Mouse (Mus musculus) heart, embryonic 14.5 days (tissue): ENCODE measurements around the gene Acvr2b. TPM values are rescaled to one million over a fixed set of nuclear protein-coding genes. Genes with fewer than 3 reads are reported as not detected.
"Not testable (repeated sequence)": the region's sequence is repeated elsewhere in the genome, so short reads cannot be mapped to it uniquely, and the experiment has no call there.

Source experiments
- ATAC-seq: fragments of 200-750 bp; cut with Nextera tagmentation; 2 replicates; pipeline ENCODE4 v1.8.0; 2017; ENCODE audit warnings: low read depth, moderate TSS enrichment; ENCODE audit not compliant: insufficient number of reproducible peaks, insufficient read depth, low FRiP score
- H3K27ac ChIP-seq, 2 experiments: fragments of 200-500 bp in 1 of 2; fragments of 300-500 bp in 1 of 2; sonication (generic) in 1 of 2; replicated peaks in 1 of 2; 2 replicates each; pipeline ENCODE4 v1.5.1; 2012 to 2014; ENCODE audit warnings: low read depth in 2 of 2, low read length in 2 of 2, control low read depth in 1 of 2, mild to moderate bottlenecking in 1 of 2, mixed read lengths in 1 of 2; ENCODE audit not compliant: control insufficient read depth in 1 of 2, insufficient read depth in 1 of 2
- H3K27me3 ChIP-seq: fragments of 300-500 bp; sonication (generic); 2 replicates; pipeline ENCODE4 v1.6.1; 2014; ENCODE audit warnings: mild to moderate bottlenecking, low read length, control low read depth; ENCODE audit not compliant: control insufficient read depth, insufficient read depth
- H3K36me3 ChIP-seq: fragments of 300-500 bp; sonication (generic); 2 replicates; pipeline ENCODE4 v1.6.1; 2014; ENCODE audit warnings: mild to moderate bottlenecking, control low read depth, low read length, mixed read lengths; ENCODE audit not compliant: control insufficient read depth, insufficient read depth
- H3K4me1 ChIP-seq, 2 experiments: fragments of 200-500 bp in 1 of 2; fragments of 300-500 bp in 1 of 2; sonication (generic) in 1 of 2; 2 replicates each; pipeline ENCODE4 v1.6.1; 2012 to 2014; ENCODE audit warnings: low read length in 2 of 2, control low read depth in 1 of 2, mixed read lengths in 1 of 2; ENCODE audit not compliant: control insufficient read depth in 2 of 2, insufficient read depth in 2 of 2
- H3K4me2 ChIP-seq: fragments of 300-500 bp; sonication (generic); 2 replicates; pipeline ENCODE4 v1.6.1; 2014; ENCODE audit warnings: mild to moderate bottlenecking, low read length
- H3K4me3 ChIP-seq, 2 experiments: fragments of 200-500 bp in 1 of 2; fragments of 300-500 bp in 1 of 2; sonication (generic) in 1 of 2; 2 replicates each; pipeline ENCODE4 v1.5.1; 2012 to 2014; ENCODE audit warnings: low read length in 2 of 2, mild to moderate bottlenecking in 2 of 2, control low read depth in 1 of 2, low read depth in 1 of 2, moderate library complexity in 1 of 2; ENCODE audit not compliant: control insufficient read depth in 1 of 2, insufficient read depth in 1 of 2
- H3K9ac ChIP-seq: fragments of 300-500 bp; sonication (generic); 2 replicates; pipeline ENCODE4 v1.6.1; 2014; ENCODE audit warnings: mild to moderate bottlenecking, low read length
- H3K9me3 ChIP-seq: fragments of 300-500 bp; sonication (generic); 2 replicates; pipeline ENCODE4 v1.6.1; 2016; ENCODE audit warnings: low read length, control low read depth; ENCODE audit not compliant: control insufficient read depth
- WGBS: fragments of 180-500 bp; shearing (Covaris S2); extraction: QIAGEN DNeasy Blood & Tissue Kit; methylation state at CpG from one replicate; pipeline ENCODE4 v1.1.7; 2014; 5-methylcytosine and 5-hydroxymethylcytosine counted together
- polyA plus RNA-seq: library from polyadenylated mRNA; unstranded; fragments of >200 nt; fragmentation: Nextera tagmentation; extraction: Ambion mirVana; gene quantifications from 2 replicates; pipeline ENCODE4 v1.2.1, GENCODE M21; 2014

Gene Acvr2b
- polyA plus RNA-seq, 1 experiment from 2014 or later: 21.6 TPM

DNA sequence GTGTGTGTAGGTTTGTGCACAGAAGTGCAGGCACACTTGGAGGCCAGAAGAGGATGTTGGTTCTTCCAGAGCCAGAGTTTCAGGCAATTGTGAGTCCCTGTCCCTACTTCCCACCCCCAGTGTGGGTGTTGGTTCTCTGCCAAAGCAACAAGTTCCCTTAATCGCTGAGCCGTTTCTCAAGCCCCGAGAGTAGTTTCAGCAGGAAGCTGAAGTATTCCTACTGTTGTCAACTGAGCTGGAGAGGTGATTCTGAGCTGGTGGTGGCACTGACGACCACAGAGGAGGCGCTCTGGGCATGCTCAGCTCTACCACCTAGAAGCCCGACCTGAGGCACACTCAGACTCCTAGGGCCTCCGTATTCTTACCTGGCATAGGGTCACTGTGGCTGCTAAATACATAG is 36.6 kb upstream of the Acvr2b start, which contains the start of gene Slc22a14:
Gene Slc22a14, minus strand, starts transcription at position 270 of the 400 bp plus-strand sequence.
- no peak within 1 kb of the TSS for H3K4me2 ChIP-seq
- H3K27me3 ChIP-seq: no peaks in the 10 kb centered on the region
- H3K36me3 ChIP-seq: no peaks in the 10 kb centered on the region; the same call in 1 of the 2 replicates
- 49% methylated on average over 7 of the region's 7 CpGs for WGBS
- peaks cover 12 to 13% of the 10 kb centered on the region in 2 experiments; a peak in 3 of 4 replicates for H3K4me1 ChIP-seq
- no peak within 1 kb of the TSS for H3K4me3 ChIP-seq
- H3K9me3 ChIP-seq: no peaks in the 10 kb centered on the region
- no peak for ATAC-seq
- no peak within 1 kb of the TSS for H3K27ac ChIP-seq
- H3K9ac ChIP-seq: no peak within 1 kb of the TSS

DNA sequence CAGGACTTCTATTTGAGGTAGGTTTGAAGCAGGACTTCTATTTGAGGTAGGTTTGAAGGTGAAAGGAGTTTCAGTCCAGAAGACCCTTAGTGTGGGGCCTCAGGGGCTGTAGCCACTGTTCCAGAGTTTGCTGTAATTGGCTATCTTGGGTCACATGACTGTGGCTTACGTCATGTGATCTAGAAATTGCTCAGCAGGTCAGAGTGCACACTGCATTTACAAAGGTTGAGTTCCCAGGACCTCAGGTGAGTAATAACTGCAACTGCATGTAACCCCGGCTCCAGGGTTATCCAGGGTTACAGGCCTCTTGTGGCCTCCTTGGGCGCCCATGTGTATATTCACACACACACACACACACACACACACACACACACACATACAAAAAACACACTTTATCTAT is 33.6 kb upstream of the Acvr2b start:
- 95% methylated on average over 3 of the region's 3 CpGs for WGBS

DNA sequence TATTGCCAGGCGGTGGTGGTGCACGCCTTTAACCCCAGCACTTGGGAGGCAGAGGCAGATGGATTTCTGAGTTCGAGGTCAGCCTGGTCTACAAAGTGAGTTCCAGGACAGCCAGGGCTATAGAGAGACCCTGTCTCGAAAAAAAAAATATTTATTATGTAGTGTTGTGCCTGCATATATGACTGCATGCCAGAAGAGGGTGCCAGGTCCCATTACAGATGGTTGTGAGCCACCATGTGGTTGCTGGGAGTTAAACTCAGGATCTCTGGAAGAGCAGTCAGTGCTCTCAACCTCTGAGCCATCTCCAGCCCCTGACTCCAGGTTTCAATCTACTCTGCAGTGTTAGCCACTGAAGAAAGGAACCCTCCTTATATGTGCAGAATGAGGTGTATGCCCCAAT is 31.1 kb upstream of the Acvr2b start:
- H3K27me3 ChIP-seq, H3K4me2 ChIP-seq, H3K27ac ChIP-seq, H3K4me3 ChIP-seq, ATAC-seq, H3K9me3 ChIP-seq, H3K36me3 ChIP-seq, H3K4me1 ChIP-seq, H3K9ac ChIP-seq: not testable (repeated sequence)
- WGBS: 82% methylated on average over 4 of the region's 4 CpGs

More for the DNA sequence above, 33.6 kb upstream of the Acvr2b start:
- no peak for ATAC-seq
- H3K27me3 ChIP-seq: no peaks in the 10 kb centered on the region
- H3K4me2 ChIP-seq: no peak overlapping the region
- no peak overlapping the region for H3K4me3 ChIP-seq
- no peak overlapping the region for H3K27ac ChIP-seq
- no peak overlapping the region for H3K9ac ChIP-seq
- H3K9me3 ChIP-seq: no peaks in the 10 kb centered on the region
- peaks cover 3 to 4% of the 10 kb centered on the region in 2 experiments; a peak in 3 of 4 replicates for H3K4me1 ChIP-seq
- H3K36me3 ChIP-seq: no peaks in the 10 kb centered on the region; the same call in 1 of the 2 replicates

DNA sequence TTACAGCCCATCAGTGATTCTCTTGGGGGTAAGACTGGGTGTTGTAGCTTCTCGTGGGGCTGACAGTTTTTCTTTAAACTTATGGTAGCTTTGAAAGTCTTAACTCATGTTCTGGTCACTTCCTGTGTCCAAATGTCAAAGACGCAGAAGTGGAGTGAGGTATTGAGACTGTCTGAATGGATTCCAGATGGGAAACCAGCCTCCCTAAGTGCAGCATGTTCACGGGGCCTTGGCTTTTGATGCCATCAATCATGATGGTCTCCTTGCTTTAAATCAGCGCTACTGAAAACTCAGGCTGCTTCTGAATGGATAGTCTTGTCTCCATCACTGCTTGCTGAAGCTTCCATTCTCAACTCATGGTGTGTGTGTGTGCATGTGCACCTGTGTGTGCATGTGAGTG is 30.7 kb upstream of the Acvr2b start:
- H3K27me3 ChIP-seq: no peaks in the 10 kb centered on the region
- no peak overlapping the region for H3K27ac ChIP-seq
- H3K4me2 ChIP-seq: no peak overlapping the region
- H3K9ac ChIP-seq: no peak overlapping the region
- H3K4me1 ChIP-seq: no peaks in the 10 kb centered on the region
- no peaks in the 10 kb centered on the region; the same call in 1 of the 2 replicates for H3K36me3 ChIP-seq
- H3K9me3 ChIP-seq: no peaks in the 10 kb centered on the region
- ATAC-seq: no peak
- H3K4me3 ChIP-seq: no peak overlapping the region
- WGBS: 85% methylated on average over 4 of the region's 4 CpGs

DNA sequence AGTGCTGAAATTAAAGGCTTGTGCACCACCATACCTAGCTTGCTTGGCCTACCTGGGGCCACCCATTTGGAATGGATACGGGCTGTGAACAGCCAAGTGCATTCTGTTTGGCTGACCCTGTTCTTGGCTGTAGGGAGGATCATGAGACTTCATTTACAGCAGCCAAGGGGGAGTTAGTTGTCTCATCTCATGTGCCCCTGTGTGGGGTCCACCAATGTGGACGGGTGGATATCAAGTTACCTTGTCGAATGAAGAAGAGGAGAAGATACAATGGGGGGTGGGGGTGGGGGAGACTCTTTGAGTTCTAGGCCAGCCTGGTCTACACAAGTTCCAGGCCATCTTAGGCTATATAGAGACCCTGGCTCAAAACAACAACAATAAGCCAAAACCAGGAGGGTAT is 26.9 kb upstream of the Acvr2b start:
- Histone ChIP-seq H3K27ac (no peak overlapping the region), H3K4me1 (no peaks in the 10 kb centered on the region), H3K9me3 (no peaks in the 10 kb centered on the region), H3K9ac (no peak overlapping the region), H3K4me3 (no peak overlapping the region), H3K27me3 (no peaks in the 10 kb centered on the region), H3K4me2 (no peak overlapping the region), H3K36me3 (no peaks in the 10 kb centered on the region)
- 73% methylated on average over 3 of the region's 3 CpGs for WGBS
- no peak for ATAC-seq

DNA sequence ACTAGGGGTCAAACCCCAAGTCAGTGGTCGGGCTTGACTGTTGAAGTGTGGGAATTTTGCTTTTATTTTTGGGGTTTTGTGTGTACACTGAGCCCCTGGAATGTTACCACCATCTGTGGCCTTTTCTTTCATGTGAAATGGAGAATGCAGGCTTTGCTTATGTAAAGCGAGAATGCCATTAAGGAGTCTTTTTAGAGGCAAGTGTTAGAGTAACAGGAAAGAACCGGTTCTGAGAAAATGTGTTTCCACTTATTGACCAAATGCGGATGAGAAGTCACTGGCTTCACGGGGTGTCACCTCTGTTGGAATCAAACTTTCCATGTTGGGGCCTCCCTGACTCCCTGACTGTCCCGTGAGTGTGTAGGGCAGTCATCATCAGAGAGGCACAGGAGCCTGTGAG is 26.4 kb upstream of the Acvr2b start:
- 77% methylated on average over 6 of the region's 6 CpGs for WGBS
- Histone ChIP-seq H3K4me2 (no peak overlapping the region), H3K36me3 (no peaks in the 10 kb centered on the region), H3K27me3 (no peaks in the 10 kb centered on the region), H3K9ac (no peak overlapping the region), H3K4me3 (no peak overlapping the region), H3K27ac (no peak overlapping the region), H3K4me1 (no peaks in the 10 kb centered on the region), H3K9me3 (no peaks in the 10 kb centered on the region)
- ATAC-seq: no peak

DNA sequence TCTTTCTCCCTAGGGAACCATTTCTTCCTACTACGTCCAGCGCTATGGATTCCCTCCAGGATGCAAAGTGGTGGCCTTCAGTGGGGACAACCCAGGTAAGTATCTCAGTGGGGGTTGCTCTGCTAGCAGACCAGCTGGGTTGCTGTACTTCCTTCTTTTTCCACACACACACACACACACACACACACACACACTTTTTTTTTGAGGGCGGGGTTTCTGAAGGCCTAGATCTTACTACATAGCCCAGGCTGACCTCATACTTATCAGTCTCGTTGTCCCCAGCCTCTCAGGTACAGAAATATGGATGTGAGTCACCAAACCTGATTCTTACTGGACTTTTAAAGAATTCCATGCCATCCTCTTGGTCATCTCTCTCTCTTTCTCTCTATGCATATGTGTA is 23.7 kb upstream of the Acvr2b start:
- no peaks in the 10 kb centered on the region for H3K4me1 ChIP-seq
- H3K36me3 ChIP-seq: no peaks in the 10 kb centered on the region
- no peak for ATAC-seq
- no peak overlapping the region for H3K27ac ChIP-seq
- no peaks in the 10 kb centered on the region for H3K9me3 ChIP-seq
- H3K9ac ChIP-seq: no peak overlapping the region
- H3K4me3 ChIP-seq: no peak overlapping the region
- no peak overlapping the region for H3K4me2 ChIP-seq
- 80% methylated on average over 4 of the region's 4 CpGs for WGBS
- no peaks in the 10 kb centered on the region for H3K27me3 ChIP-seq

DNA sequence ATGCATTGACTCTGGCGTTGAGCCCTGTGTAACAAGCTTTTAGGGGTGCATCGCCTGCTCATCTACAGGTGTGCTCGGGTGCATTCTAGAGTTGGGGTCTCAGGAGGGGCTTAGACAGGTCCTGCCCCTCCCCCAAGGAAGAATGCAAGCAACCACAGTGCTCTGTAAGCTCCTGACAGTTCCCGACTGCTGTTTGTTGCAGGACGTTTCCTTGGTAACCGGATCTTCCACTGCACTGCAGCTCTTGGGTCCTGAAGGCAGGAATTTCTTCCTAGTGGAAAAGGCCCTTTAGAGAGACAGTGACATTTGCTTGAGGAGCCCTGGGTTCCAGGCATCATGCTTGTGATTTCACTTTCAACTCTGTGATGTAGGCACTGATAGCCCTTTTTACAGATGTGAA is 19.3 kb upstream of the Acvr2b start:
- H3K4me2 ChIP-seq: no peak overlapping the region
- H3K9me3 ChIP-seq: no peaks in the 10 kb centered on the region
- H3K36me3 ChIP-seq: no peaks in the 10 kb centered on the region
- no peak for ATAC-seq
- no peak overlapping the region for H3K4me3 ChIP-seq
- H3K27me3 ChIP-seq: no peaks in the 10 kb centered on the region
- H3K9ac ChIP-seq: no peak overlapping the region
- WGBS: 38% methylated on average over 6 of the region's 6 CpGs
- H3K27ac ChIP-seq: no peak overlapping the region
- no peaks in the 10 kb centered on the region for H3K4me1 ChIP-seq
